Mouse (Mus musculus) intestine, postnatal 0 days (tissue): ENCODE measurements around the gene Olfr316. TPM values are rescaled to one million over a fixed set of nuclear protein-coding genes. Genes with fewer than 3 reads are reported as not detected.
"Not testable (repeated sequence)": the region's sequence is repeated elsewhere in the genome, so short reads cannot be mapped to it uniquely, and the experiment has no call there.

Source experiments
- ATAC-seq: fragments of 200-750 bp; cut with Nextera tagmentation; 2 replicates; pipeline ENCODE4 v1.8.0; 2017; ENCODE audit warnings: mild to moderate bottlenecking, moderate TSS enrichment, moderate library complexity
- H3K27ac ChIP-seq: fragments of 300-500 bp; sonication (generic); 2 replicates; pipeline ENCODE4 v1.5.1; 2014; ENCODE audit warnings: mild to moderate bottlenecking, low read depth, low read length, moderate library complexity
- H3K27me3 ChIP-seq: fragments of 300-500 bp; sonication (generic); replicated peaks from 2 replicates; pipeline ENCODE4 v1.6.1; 2014; ENCODE audit warnings: low read length, mixed read lengths; ENCODE audit not compliant: control insufficient read depth, insufficient read depth
- H3K36me3 ChIP-seq: fragments of 300-500 bp; sonication (generic); 2 replicates; pipeline ENCODE4 v1.6.1; 2014; ENCODE audit warnings: mild to moderate bottlenecking, moderate library complexity; ENCODE audit not compliant: control insufficient read depth, insufficient read depth
- H3K4me1 ChIP-seq: fragments of 300-500 bp; sonication (generic); replicated peaks from 2 replicates; pipeline ENCODE4 v1.6.1; 2014; ENCODE audit warnings: antibody characterized with exemption, low read length, mixed read lengths; ENCODE audit not compliant: control insufficient read depth, insufficient read depth
- H3K4me2 ChIP-seq: fragments of 300-500 bp; sonication (generic); replicated peaks from 2 replicates; pipeline ENCODE4 v1.6.1; 2014; ENCODE audit warnings: low read depth, mild to moderate bottlenecking, moderate library complexity
- H3K4me3 ChIP-seq: fragments of 300-500 bp; sonication (generic); 2 replicates; pipeline ENCODE4 v1.5.1; 2014; ENCODE audit warnings: low read depth, low read length
- H3K9ac ChIP-seq: fragments of 300-500 bp; sonication (generic); 2 replicates; pipeline ENCODE4 v1.6.1; 2014; ENCODE audit warnings: mild to moderate bottlenecking, low read depth, low read length
- H3K9me3 ChIP-seq: fragments of 300-500 bp; sonication (generic); 2 replicates; pipeline ENCODE4 v1.6.1; 2016; ENCODE audit warnings: mixed run types; ENCODE audit not compliant: control insufficient read depth
- CTCF ChIP-seq: sonication (generic); IDR thresholded peaks from 2 replicates; pipeline ENCODE4 v1.5.1; 2016; ENCODE audit warnings: low read depth, mild to moderate bottlenecking, control low read depth, antibody characterized with exemption, moderate library complexity
- WGBS: fragments of 180-500 bp; shearing (Covaris S2); extraction: QIAGEN DNeasy Blood & Tissue Kit; methylation state at CpG from one replicate; pipeline ENCODE4 v1.1.7; 2014; 5-methylcytosine and 5-hydroxymethylcytosine counted together
- polyA plus RNA-seq: library from polyadenylated mRNA; unstranded; fragments of >200 nt; fragmentation: Nextera tagmentation; extraction: Ambion mirVana; gene quantifications from 2 replicates; pipeline ENCODE4 v1.2.1, GENCODE M21; 2015

Olfr316 gene
- polyA plus RNA-seq, 1 experiment from 2014 or later, result not detected

DNA sequence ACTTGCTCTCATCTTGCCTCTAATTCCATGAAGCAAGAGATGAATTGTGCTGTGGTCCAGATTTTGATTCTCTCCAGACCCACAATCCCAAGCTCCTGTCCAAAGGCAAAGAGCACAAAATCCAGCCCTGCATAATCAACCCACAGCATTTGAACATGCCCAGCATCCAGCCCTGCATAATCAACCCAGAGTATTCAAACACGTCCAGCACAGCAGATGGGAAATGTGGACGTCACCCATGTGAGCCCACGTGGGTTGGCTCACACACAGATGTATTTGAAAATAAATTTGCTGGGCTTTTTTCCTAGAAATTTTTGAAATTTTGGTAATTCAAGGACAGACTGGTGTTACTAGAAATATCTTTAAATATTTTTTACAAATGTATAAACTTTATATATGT, 19.2 kb upstream of the Olfr316 start:
- H3K4me2 ChIP-seq, result no peak overlapping the region
- H3K27me3 ChIP-seq, result no peaks in the 10 kb centered on the region
- H3K27ac ChIP-seq, result no peak overlapping the region
- no peaks in the 10 kb centered on the region for H3K4me1 ChIP-seq
- H3K9me3 ChIP-seq, result no peaks in the 10 kb centered on the region
- 64% methylated on average over 3 of the region's 3 CpGs for WGBS
- no peak overlapping the region for H3K9ac ChIP-seq
- no peaks in the 10 kb centered on the region for H3K36me3 ChIP-seq
- no peak overlapping the region for H3K4me3 ChIP-seq
- no peak for TF ChIP-seq CTCF
- ATAC-seq, result no peak

DNA sequence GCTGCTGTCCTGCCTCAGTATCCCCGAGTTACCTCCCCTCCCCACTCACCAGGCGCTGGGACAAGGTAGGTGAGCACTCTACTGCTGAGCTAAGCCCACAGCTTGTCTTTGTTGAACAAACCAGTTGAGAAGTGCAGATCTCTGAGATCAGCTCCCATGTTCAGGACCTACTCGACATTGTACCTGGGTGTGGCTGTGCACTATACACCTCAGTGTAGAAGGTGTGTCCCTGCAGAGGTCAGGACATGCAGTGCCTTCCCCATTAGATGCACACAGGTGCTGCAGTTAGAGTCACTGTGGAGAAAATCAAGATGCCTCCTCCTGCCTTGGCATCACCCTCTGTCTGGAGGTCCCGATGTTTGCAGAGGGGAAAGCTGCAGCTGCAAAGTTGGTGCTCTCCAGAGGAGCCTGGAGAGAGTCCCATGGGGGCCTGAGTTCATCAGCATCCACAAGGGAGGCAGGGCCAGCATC, 13.7 kb upstream of the Olfr316 start, which contains the start of gene Olfr317:
Olfr317 (minus strand) TSS at position 421 of the 471 bp plus-strand sequence.
- no peaks in the 10 kb centered on the region for H3K4me1 ChIP-seq
- no peaks in the 10 kb centered on the region for H3K9me3 ChIP-seq
- H3K36me3 ChIP-seq, result no peaks in the 10 kb centered on the region
- H3K27ac ChIP-seq, result no peak within 1 kb of the TSS
- H3K27me3 ChIP-seq, result no peaks in the 10 kb centered on the region
- no peak within 1 kb of the TSS for H3K4me3 ChIP-seq
- H3K9ac ChIP-seq, result no peak within 1 kb of the TSS
- ATAC-seq, result no peak
- TF ChIP-seq CTCF, result no peak
- H3K4me2 ChIP-seq, result no peak within 1 kb of the TSS
- 57% methylated on average over 4 of the region's 4 CpGs for WGBS

DNA sequence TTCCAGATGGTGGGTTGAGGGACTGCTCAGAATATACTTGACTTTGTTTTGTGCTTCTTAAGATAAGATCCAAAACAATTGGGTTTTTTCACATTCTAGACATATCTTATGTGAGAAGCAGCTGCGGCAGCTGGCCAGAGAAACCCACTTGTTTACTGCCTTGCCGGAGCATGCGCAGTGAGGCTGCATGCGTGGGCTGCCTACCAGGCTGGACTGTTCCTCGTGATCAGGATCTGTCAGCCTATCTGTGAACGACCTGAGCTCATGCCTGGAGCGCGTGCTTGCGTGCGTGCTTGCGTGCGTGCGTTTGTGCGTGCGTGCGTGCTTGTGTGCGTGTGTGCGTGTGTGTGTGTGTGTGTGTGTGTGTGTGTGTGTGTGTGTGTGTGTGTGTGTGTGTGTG, 1.4 kb upstream of the Olfr316 start:
- not testable (repeated sequence) for H3K4me3 ChIP-seq, H3K4me2 ChIP-seq, H3K9ac ChIP-seq, H3K27ac ChIP-seq, H3K9me3 ChIP-seq, H3K36me3 ChIP-seq, ATAC-seq, H3K27me3 ChIP-seq, H3K4me1 ChIP-seq
- 84% methylated on average over 18 of the region's 18 CpGs for WGBS

- Histone ChIP-seq H3K9ac (no peak within 1 kb of the TSS), H3K4me2 (no peak within 1 kb of the TSS), H3K27me3 (no peaks in the 10 kb centered on the region), H3K27ac (no peak within 1 kb of the TSS), H3K36me3 (no peaks in the 10 kb centered on the region), H3K4me3 (no peak within 1 kb of the TSS), H3K4me1 (no peaks in the 10 kb centered on the region), H3K9me3 (no peaks in the 10 kb centered on the region)
- no peak for TF ChIP-seq CTCF
- ATAC-seq, result no peak
Measured at GRCm38 (mm10) chr11:58772888-58773287, 20.4 kb downstream of the Olfr316 start, which contains the start of gene Olfr315. Olfr315 (plus strand) TSS chr11:58773188.

- Histone ChIP-seq H3K9me3 (no peaks in the 10 kb centered on the region), H3K4me3 (no peak within 1 kb of the TSS), H3K27ac (no peak within 1 kb of the TSS), H3K9ac (no peak within 1 kb of the TSS), H3K27me3 (no peaks in the 10 kb centered on the region), H3K4me2 (no peak within 1 kb of the TSS), H3K4me1 (no peaks in the 10 kb centered on the region), H3K36me3 (no peaks in the 10 kb centered on the region)
- 73% methylated on average over 6 of the region's 6 CpGs for WGBS
- ATAC-seq, result no peak
- TF ChIP-seq CTCF, result no peak
Measured at GRCm38 (mm10) chr11:58782480-58783089, 30.1 kb downstream of the Olfr316 start, which contains the start of gene Olfr314. Olfr314 (plus strand) TSS chr11:58782952.

GRCm38 (mm10) chr11:58784182-58784581, 31.6 kb downstream of the Olfr316 start:
- TF ChIP-seq CTCF, result no peak
- WGBS, result 79% methylated on average over 2 of the region's 2 CpGs
- no peaks in the 10 kb centered on the region for H3K9me3 ChIP-seq
- no peak for ATAC-seq
- no peaks in the 10 kb centered on the region for H3K27me3 ChIP-seq
- no peaks in the 10 kb centered on the region for H3K4me1 ChIP-seq
- no peaks in the 10 kb centered on the region for H3K36me3 ChIP-seq
- no peak overlapping the region for H3K4me3 ChIP-seq
- no peak overlapping the region for H3K9ac ChIP-seq
- no peak overlapping the region for H3K4me2 ChIP-seq
- no peak overlapping the region for H3K27ac ChIP-seq
